Mouse (Mus musculus) thymus, adult 2 months (tissue): ENCODE measurements around the gene Aknad1.

Experiments used
- CTCF ChIP-seq: fragments of 200-500 bp; IDR thresholded peaks from 2 replicates; pipeline ENCODE4 v1.5.1; 2012; ENCODE audit warnings: mild to moderate bottlenecking, control low read depth, low read length, moderate library complexity, borderline replicate concordance; ENCODE audit not compliant: control insufficient read depth, poor library complexity, insufficient read depth; ENCODE audit errors: extremely low read depth
- POLR2A ChIP-seq: fragments of 200-500 bp; IDR thresholded peaks from 2 replicates; pipeline ENCODE4 v1.6.1; 2012; ENCODE audit warnings: mild to moderate bottlenecking, low read length, control low read depth, moderate library complexity; ENCODE audit not compliant: control insufficient read depth, poor library complexity, insufficient read depth; ENCODE audit errors: extremely low read depth

DNA sequence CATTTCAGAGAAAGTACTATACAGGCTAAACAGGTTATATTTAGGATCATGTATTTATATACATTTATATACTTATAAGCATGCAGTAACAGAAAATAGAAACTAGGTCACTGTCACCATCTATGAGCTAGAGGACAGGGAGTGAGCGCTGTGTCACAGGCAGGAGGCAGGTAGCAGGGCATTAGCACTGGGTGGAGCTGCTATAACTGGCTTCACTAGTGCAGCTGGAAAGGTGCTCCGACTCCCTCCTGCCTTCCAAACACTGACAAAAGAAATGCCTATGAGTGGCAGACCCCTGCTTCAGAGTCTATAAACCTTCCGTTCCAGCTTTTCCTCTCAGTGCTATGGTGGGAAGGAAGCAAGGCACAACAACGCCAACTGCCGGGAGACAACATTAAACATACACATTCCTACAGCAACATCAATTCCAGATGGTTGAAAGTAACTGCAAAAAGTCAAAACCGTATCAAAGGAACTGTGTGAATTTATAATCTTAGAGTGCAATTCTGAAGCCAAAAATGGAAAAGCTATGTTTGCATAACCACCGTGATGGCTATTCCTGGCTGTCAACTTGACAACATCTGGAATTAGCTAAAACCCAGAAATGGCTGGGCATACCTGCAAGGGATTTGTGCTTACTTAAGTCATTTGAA, 51.7 kb downstream of the Aknad1 start:
- TF ChIP-seq POLR2A (no peak), CTCF (no peak)
